Mouse (Mus musculus) hindbrain, postnatal 0 days (tissue): Measurements from ENCODE around the gene Btbd17. TPM values are rescaled to one million over a fixed set of nuclear protein-coding genes. Genes with fewer than 3 reads are reported as not detected.

Experiments used
- ATAC-seq: fragments of 200-750 bp; cut with Nextera tagmentation; 2 replicates; pipeline ENCODE4 v1.8.0; 2017; ENCODE audit warnings: mild to moderate bottlenecking, moderate TSS enrichment, moderate library complexity
- DNase-seq: peaks from one replicate; pipeline ENCODE4 v3.0.0-alpha.2; 2015; ENCODE audit warnings: low spot score
- H3K27ac ChIP-seq: fragments of 300-500 bp; sonication (generic); 2 replicates; pipeline ENCODE4 v1.5.1; 2014; ENCODE audit warnings: mild to moderate bottlenecking
- H3K27me3 ChIP-seq: fragments of 300-500 bp; sonication (generic); 2 replicates; pipeline ENCODE4 v1.6.1; 2014; ENCODE audit warnings: low read length, mixed read lengths; ENCODE audit not compliant: insufficient read depth
- H3K36me3 ChIP-seq: fragments of 300-500 bp; sonication (generic); 2 replicates; pipeline ENCODE4 v1.6.1; 2014; ENCODE audit warnings: low read length, mixed read lengths; ENCODE audit not compliant: insufficient read depth
- H3K4me1 ChIP-seq: fragments of 300-500 bp; sonication (generic); 2 replicates; pipeline ENCODE4 v1.6.1; 2014; ENCODE audit warnings: antibody characterized with exemption, low read length, mixed read lengths; ENCODE audit not compliant: insufficient read depth
- H3K4me2 ChIP-seq: fragments of 300-500 bp; sonication (generic); 2 replicates; pipeline ENCODE4 v1.6.1; 2014; ENCODE audit warnings: low read depth, mild to moderate bottlenecking, low read length, moderate library complexity, mixed read lengths
- H3K4me3 ChIP-seq: fragments of 300-500 bp; sonication (generic); 2 replicates; pipeline ENCODE4 v1.5.1; 2014; ENCODE audit warnings: low read length
- H3K9ac ChIP-seq: fragments of 300-500 bp; sonication (generic); replicated peaks from 2 replicates; pipeline ENCODE4 v1.6.1; 2014; ENCODE audit warnings: mild to moderate bottlenecking, low read length, moderate library complexity, mixed read lengths
- H3K9me3 ChIP-seq: fragments of 300-500 bp; sonication (generic); 2 replicates; pipeline ENCODE4 v1.6.1; 2016; ENCODE audit warnings: low read length, mixed read lengths
- CTCF ChIP-seq: IDR thresholded peaks from 2 replicates; pipeline ENCODE4 v1.5.1; 2016; ENCODE audit warnings: antibody characterized with exemption, control low read depth, low read depth
- WGBS: fragments of 180-500 bp; shearing (Covaris S2); extraction: QIAGEN DNeasy Blood & Tissue Kit; methylation state at CpG from one replicate; pipeline ENCODE4 v1.1.7; 2014; 5-methylcytosine and 5-hydroxymethylcytosine counted together
- polyA plus RNA-seq: library from polyadenylated mRNA; unstranded; fragments of >200 nt; fragmentation: Nextera tagmentation; extraction: Ambion mirVana; gene quantifications from 2 replicates; pipeline ENCODE4 v1.2.1, GENCODE M21; 2015
- total RNA-seq: library from RNA; depleted of rRNA; stranded (reverse); fragments of >200 nt; gene quantifications from 2 replicates; pipeline ENCODE4 v1.2.3, GENCODE M21; 2014

Btbd17 gene
- total and polyA plus RNA-seq, 2 experiments from 2014 or later = 30.4 to 94.0 TPM

DNA sequence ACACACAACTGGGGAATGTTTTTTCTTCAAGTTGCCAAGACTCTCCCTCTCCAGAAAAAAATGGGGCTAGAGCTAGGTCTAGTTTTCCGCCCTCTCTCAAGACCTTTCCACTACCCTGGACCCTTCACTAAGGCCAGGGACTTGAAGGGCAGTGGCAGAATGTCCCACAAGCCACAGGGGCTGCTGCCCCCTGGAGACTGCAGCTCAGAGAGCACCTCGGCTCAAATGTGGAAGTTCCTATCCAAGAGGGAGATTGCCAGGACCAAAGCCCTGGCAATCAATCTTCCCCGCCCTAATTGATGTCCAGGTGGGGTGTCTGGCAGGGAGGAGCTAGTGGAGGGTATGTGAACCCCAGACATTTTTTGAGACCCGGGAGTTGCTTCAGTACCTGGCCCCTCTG is 4.9 kb downstream of the Btbd17 start:
- Histone ChIP-seq H3K9ac (peak overlapping the region; percentile 67), H3K27ac (peak overlapping the region; percentile 85), H3K4me1 (peaks cover 39% of the 10 kb centered on the region), H3K9me3 (no peaks in the 10 kb centered on the region), H3K27me3 (peaks cover 2% of the 10 kb centered on the region; the same call in 1 of the 2 replicates), H3K4me2 (peak overlapping the region; percentile 68), H3K36me3 (no peaks in the 10 kb centered on the region), H3K4me3 (0 out of 2 replicates have a peak overlapping the region, but pooled peaks have one; percentile 44)
- peak; percentile 48 for DNase-seq
- 40% methylated on average over 4 of the region's 4 CpGs for WGBS
- no peak for ATAC-seq
- peak; percentile 36; the same call in 1 of the 2 replicates for TF ChIP-seq CTCF

DNA sequence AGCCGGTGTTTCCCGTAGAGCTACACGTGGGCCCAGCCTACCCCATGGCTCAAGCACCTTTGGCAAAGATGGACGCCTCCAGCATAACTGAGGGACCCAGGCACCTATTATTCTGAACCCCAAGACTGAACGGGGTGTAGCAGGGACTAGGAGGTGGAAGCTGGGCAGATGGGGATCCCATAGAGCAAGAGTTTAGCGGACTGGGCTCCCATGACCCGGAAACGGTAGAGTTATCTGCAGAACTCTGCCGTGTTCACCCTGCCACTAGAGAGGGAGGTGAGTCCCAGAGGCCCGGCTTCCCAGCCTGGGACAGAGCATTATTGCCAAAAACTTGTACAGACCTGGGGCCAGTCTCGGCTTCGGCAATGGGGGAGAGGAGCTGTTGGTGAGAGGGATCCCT is 5.6 kb downstream of the Btbd17 start:
- no peak overlapping the region for H3K27ac ChIP-seq

DNA sequence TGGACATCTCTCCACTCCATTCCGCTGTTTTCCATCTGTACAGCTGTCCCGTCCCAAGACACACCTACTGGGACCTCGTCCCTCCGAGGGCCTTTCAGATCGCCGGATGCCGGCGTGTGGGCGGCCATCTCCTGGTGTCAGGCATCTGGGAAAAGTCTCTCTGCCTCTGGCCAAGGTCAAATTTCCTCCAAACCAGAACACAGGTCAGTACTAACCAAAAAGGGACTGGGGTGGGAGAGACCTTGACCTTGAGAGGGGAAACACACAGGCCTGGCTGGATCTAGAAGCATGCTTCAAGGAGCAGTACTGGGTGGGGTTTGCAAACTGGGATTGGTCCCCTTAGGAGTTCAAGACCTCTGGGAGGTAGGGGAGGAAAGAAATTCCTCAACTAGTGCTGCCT is 6.0 kb downstream of the Btbd17 start:
- no peak for TF ChIP-seq CTCF
- Histone ChIP-seq H3K9ac (no peak overlapping the region; the same call in 1 of the 2 replicates), H3K4me1 (peaks cover 28% of the 10 kb centered on the region), H3K27me3 (peaks cover 8% of the 10 kb centered on the region; the same call in 1 of the 2 replicates), H3K9me3 (no peaks in the 10 kb centered on the region), H3K27ac (no peak overlapping the region), H3K4me2 (no peak overlapping the region), H3K36me3 (no peaks in the 10 kb centered on the region), H3K4me3 (no peak overlapping the region)
- 71% methylated on average over 9 of the region's 9 CpGs for WGBS
- ATAC-seq = no peak
- DNase-seq = no peak

More for the DNA sequence above, 5.6 kb downstream of the Btbd17 start:
- Histone ChIP-seq H3K36me3 (no peaks in the 10 kb centered on the region), H3K4me2 (no peak overlapping the region), H3K4me1 (peaks cover 33% of the 10 kb centered on the region), H3K9ac (no peak overlapping the region), H3K27me3 (peaks cover 8% of the 10 kb centered on the region; the same call in 1 of the 2 replicates), H3K9me3 (no peaks in the 10 kb centered on the region), H3K4me3 (no peak overlapping the region)
- no peak for ATAC-seq
- TF ChIP-seq CTCF = no peak
- DNase-seq = no peak
- WGBS = 82% methylated on average over 12 of the region's 12 CpGs

DNA sequence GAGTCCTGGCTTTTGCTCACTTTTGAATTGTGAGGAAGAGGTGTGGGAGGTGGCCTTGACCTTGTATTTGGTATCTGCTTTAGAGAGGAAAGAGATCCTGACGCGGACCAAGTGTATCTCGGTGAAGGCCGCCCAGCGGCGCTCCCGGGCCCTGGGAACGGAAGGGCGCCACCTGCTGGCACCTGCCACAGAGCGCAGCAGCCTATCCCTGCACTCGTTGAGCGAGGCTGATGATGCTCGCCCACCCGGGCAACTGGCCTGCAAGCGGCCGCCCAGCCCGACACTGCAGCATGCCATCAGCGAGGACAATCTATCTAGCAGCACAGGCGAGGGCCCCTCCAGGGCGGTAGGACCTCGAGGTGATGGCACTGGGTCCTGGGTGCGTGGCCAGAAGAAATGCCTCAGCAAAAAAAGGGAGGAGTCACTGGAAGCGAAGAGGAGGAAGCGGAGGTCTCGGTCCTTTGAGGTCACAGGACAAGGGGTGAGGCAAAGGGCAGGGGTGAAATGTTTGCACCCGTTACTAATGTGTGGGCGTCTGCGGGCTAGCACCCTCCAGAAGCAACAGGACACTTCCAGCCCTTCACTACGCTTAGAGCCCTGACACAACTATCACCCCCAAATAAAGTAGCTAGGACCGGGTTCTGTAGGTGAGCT is 6.6 kb downstream of the Btbd17 start:
- Histone ChIP-seq H3K9ac (peak overlapping the region; percentile 33; the same call in 1 of the 2 replicates), H3K27ac (no peak overlapping the region), H3K27me3 (peaks cover 8% of the 10 kb centered on the region; the same call in 1 of the 2 replicates), H3K4me2 (peak overlapping the region; percentile 52), H3K9me3 (no peaks in the 10 kb centered on the region), H3K4me3 (peak overlapping the region; percentile 10; the same call in 1 of the 2 replicates), H3K36me3 (no peaks in the 10 kb centered on the region), H3K4me1 (peaks cover 24% of the 10 kb centered on the region)
- DNase-seq = peak; percentile 91
- WGBS = 13% methylated on average over 30 of the region's 30 CpGs
- peak; percentile 55 for ATAC-seq
- peak; percentile 97 for TF ChIP-seq CTCF

DNA sequence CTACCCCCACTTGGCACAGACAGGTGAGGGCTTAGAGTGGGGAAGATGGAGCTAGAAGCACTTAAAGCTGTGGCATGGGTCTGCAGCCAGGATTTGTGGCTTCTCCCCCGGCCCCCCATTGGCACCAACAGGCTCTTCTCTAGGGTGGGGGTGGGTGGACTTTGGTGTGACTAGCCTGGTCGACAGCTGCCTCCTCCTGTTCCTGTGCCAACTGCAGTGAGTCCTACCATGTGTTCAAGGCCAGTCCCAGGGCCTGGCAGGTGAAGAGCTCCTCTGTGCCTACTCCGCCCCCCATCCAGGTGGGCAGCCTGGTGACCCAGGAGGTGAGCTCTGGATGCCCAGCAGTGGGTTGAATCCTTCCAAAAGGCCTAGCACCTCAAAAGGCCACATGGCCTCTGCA is 8.1 kb downstream of the Btbd17 start:
- no peak overlapping the region for H3K9ac ChIP-seq
- H3K36me3 ChIP-seq = no peaks in the 10 kb centered on the region
- H3K27me3 ChIP-seq = peaks cover 8% of the 10 kb centered on the region; the same call in 1 of the 2 replicates
- DNase-seq (no peak), ATAC-seq (no peak)
- 75% methylated on average over 3 of the region's 3 CpGs for WGBS
- no peak overlapping the region for H3K4me3 ChIP-seq
- H3K4me1 ChIP-seq = peaks cover 12% of the 10 kb centered on the region
- no peak overlapping the region for H3K4me2 ChIP-seq
- no peak for TF ChIP-seq CTCF
- H3K27ac ChIP-seq = no peak overlapping the region
- H3K9me3 ChIP-seq = no peaks in the 10 kb centered on the region

DNA sequence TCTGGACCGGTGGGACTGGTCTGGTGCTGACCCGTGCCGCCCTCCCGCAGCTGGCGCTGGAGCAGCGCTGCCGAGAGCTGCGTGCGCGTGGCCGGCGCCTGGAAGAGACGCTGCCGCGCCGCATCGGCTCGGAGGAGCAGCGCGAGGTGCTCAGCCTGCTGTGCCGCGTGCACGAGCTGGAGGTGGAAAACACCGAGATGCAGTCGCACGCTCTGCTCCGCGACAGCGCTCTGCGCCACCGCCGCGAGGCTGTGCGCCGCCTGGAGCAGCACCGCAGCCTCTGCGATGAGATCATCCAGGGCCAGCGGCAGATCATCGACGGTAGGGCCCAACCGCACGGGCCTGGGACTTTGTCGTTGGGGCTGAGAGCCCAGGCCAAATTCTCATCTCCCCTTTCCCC is 9.4 kb downstream of the Btbd17 start:
- peak overlapping the region; percentile 49 for H3K4me2 ChIP-seq
- H3K4me3 ChIP-seq = peak overlapping the region; percentile 32
- WGBS = 2% methylated on average over 39 of the region's 43 CpGs
- no peak; the same call in 1 of the 2 replicates for TF ChIP-seq CTCF
- no peak overlapping the region for H3K27ac ChIP-seq
- H3K27me3 ChIP-seq = peaks cover 8% of the 10 kb centered on the region; the same call in 1 of the 2 replicates
- 0 out of 2 replicates have a peak overlapping the region, but pooled peaks have one; percentile 25 for H3K9ac ChIP-seq
- DNase-seq (peak; percentile 77), ATAC-seq (peak; percentile 68)
- peaks cover 11% of the 10 kb centered on the region for H3K4me1 ChIP-seq
- H3K36me3 ChIP-seq = no peaks in the 10 kb centered on the region
- H3K9me3 ChIP-seq = no peaks in the 10 kb centered on the region

DNA sequence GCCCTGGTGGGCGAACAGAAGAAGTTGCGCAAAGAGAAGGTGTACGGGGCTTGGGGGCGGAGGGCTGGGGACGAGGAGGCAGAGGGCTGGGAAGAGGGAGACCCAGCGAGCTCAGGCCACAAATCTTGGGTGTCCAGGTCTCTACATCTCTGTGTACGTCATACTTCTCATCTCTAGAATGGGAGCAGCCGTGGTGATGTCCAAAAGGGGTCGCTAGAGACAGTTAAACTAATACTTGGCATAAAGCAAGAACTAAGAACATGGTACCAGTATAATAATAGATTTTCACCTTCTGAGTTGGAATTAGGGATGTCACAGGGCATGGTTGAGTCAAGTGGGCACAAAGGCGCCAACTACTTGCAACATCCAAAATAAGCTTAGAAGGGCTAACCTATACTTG is 9.9 kb downstream of the Btbd17 start:
- Histone ChIP-seq H3K4me3 (peak overlapping the region; percentile 32), H3K27me3 (peaks cover 8% of the 10 kb centered on the region; the same call in 1 of the 2 replicates), H3K4me1 (peaks cover 7% of the 10 kb centered on the region), H3K9ac (0 out of 2 replicates have a peak overlapping the region, but pooled peaks have one; percentile 25), H3K27ac (no peak overlapping the region), H3K4me2 (peak overlapping the region; percentile 49), H3K9me3 (no peaks in the 10 kb centered on the region), H3K36me3 (no peaks in the 10 kb centered on the region)
- WGBS = 60% methylated on average over 10 of the region's 10 CpGs
- no peak; the same call in 1 of the 2 replicates for TF ChIP-seq CTCF
- no peak for DNase-seq
- no peak for ATAC-seq
